Mouse (Mus musculus): ENCODE measurements at regions not wholly inside any gene's neighbourhood (a gene's known extent, or its start where the extent isn't known, plus 50 kb on each side); places are given as distances from the start of the nearest gene placed in this dataset.

GRCm38 (mm10) chr13:113536306-113536705 lies 82.1 kb downstream of the Snx18 start:
- no peak for DNase-seq

- no peak for DNase-seq
Observed at GRCm38 (mm10) chr13:113534664-113535455, 83.5 kb downstream of the Snx18 start.

- DNase-seq, result no peak
Observed at GRCm38 (mm10) chr13:113533884-113534445, 84.4 kb downstream of the Snx18 start.

GRCm38 (mm10) chr13:113526997-113527396 lies 91.4 kb downstream of the Snx18 start:
- no peak for DNase-seq

GRCm38 (mm10) chr13:113523503-113523902 lies 94.9 kb downstream of the Snx18 start:
- no peak for DNase-seq

- no peak for DNase-seq
Observed at GRCm38 (mm10) chr13:113518144-113518543, 100.2 kb downstream of the Snx18 start.

- DNase-seq, result no peak
Observed at GRCm38 (mm10) chr13:113516102-113516501, 102.3 kb downstream of the Snx18 start.

GRCm38 (mm10) chr13:113515162-113515600 lies 103.2 kb downstream of the Snx18 start:
- DNase-seq, result no peak

- DNase-seq, result peak; percentile 75 to 84
Observed at GRCm38 (mm10) chr13:113509403-113510185, 108.8 kb downstream of the Snx18 start.

- no peak for DNase-seq
Observed at GRCm38 (mm10) chr13:113508124-113508728, 110.1 kb downstream of the Snx18 start.

GRCm38 (mm10) chr13:113502528-113502927 lies 115.8 kb downstream of the Snx18 start:
- no peak for DNase-seq

- no peak for DNase-seq
Observed at GRCm38 (mm10) chr13:113502059-113502458, 116.3 kb downstream of the Snx18 start.

GRCm38 (mm10) chr13:113500373-113500990 lies 117.9 kb downstream of the Snx18 start:
- DNase-seq, result no peak

- no peak for DNase-seq
Observed at GRCm38 (mm10) chr13:113499079-113499710, 119.2 kb downstream of the Snx18 start.

GRCm38 (mm10) chr13:113495595-113496285 lies 122.6 kb downstream of the Snx18 start:
- DNase-seq, result peak in 1 of 2 experiments; percentile 20

- DNase-seq, result no peak
Observed at GRCm38 (mm10) chr13:113495136-113495535, 123.2 kb downstream of the Snx18 start.

GRCm38 (mm10) chr13:113494688-113495087 lies 123.7 kb downstream of the Snx18 start:
- no peak for DNase-seq

GRCm38 (mm10) chr13:113489951-113490822 lies 128.2 kb downstream of the Snx18 start:
- DNase-seq, result no peak

- DNase-seq, result no peak
Observed at GRCm38 (mm10) chr13:113486368-113486955, 131.9 kb downstream of the Snx18 start.
